Mouse (Mus musculus) liver, embryonic 14.5 days (tissue): ENCODE measurements at regions not wholly inside any gene's neighbourhood (a gene's known extent, or its start where the extent isn't known, plus 50 kb on each side); places are given as distances from the start of the nearest gene placed in this dataset.
A peak's percentile ranks its signal among the peaks of the same experiment; 100 is the strongest.
"Not testable (repeated sequence)": the region's sequence is repeated elsewhere in the genome, so short reads cannot be mapped to it uniquely, and the experiment has no call there.

Source experiments
- ATAC-seq: fragments of 200-750 bp; cut with Nextera tagmentation; 2 replicates; pipeline ENCODE4 v1.8.0; 2017; ENCODE audit warnings: moderate number of reproducible peaks, mild to moderate bottlenecking, moderate library complexity; ENCODE audit not compliant: insufficient read depth
- DNase-seq, 3 experiments: peaks; one replicate each; pipeline ENCODE4 v3.0.0-alpha.2; 2012 to 2013; ENCODE audit warnings: low read depth in 3 of 3, low spot score in 3 of 3
- H3K27ac ChIP-seq: fragments of 300-500 bp; sonication (generic); 2 replicates; pipeline ENCODE4 v1.5.1; 2014; ENCODE audit warnings: moderate library complexity, mild to moderate bottlenecking, control low read depth, inconsistent platforms
- H3K27me3 ChIP-seq: fragments of 300-500 bp; sonication (generic); 2 replicates; pipeline ENCODE4 v1.6.1; 2014; ENCODE audit warnings: mild to moderate bottlenecking, low read length, moderate library complexity; ENCODE audit not compliant: control insufficient read depth, insufficient read depth
- H3K36me3 ChIP-seq: fragments of 300-500 bp; sonication (generic); replicated peaks from 2 replicates; pipeline ENCODE4 v1.6.1; 2014; ENCODE audit warnings: low read depth; ENCODE audit not compliant: control insufficient read depth, insufficient read depth
- H3K4me1 ChIP-seq, 2 experiments: fragments of 200-500 bp in 1 of 2; fragments of 300-500 bp in 1 of 2; sonication (generic) in 1 of 2; replicated peaks; 2 replicates each; pipeline ENCODE4 v1.6.1; 2012 to 2014; ENCODE audit warnings: antibody characterized with exemption in 1 of 2, inconsistent platforms in 1 of 2, low read length in 1 of 2; ENCODE audit not compliant: control insufficient read depth in 2 of 2, insufficient read depth in 2 of 2
- H3K4me2 ChIP-seq: fragments of 300-500 bp; sonication (generic); 2 replicates; pipeline ENCODE4 v1.6.1; 2014; ENCODE audit warnings: low read depth, mild to moderate bottlenecking, control low read depth, moderate library complexity
- H3K4me3 ChIP-seq, 2 experiments: fragments of 200-500 bp in 1 of 2; fragments of 300-500 bp in 1 of 2; sonication (generic) in 1 of 2; 2 replicates each; pipeline ENCODE4 v1.5.1; 2012 to 2014; ENCODE audit warnings: low read depth in 2 of 2, low read length in 2 of 2, mild to moderate bottlenecking in 2 of 2, control low read depth in 1 of 2, inconsistent platforms in 1 of 2, moderate library complexity in 1 of 2; ENCODE audit not compliant: insufficient read depth in 1 of 2
- H3K9ac ChIP-seq: fragments of 300-500 bp; sonication (generic); replicated peaks from 2 replicates; pipeline ENCODE4 v1.6.1; 2014; ENCODE audit warnings: mild to moderate bottlenecking, control low read depth, moderate library complexity
- H3K9me3 ChIP-seq: fragments of 300-500 bp; sonication (generic); 2 replicates; pipeline ENCODE4 v1.6.1; 2016; ENCODE audit warnings: low read length, mixed read lengths; ENCODE audit not compliant: control insufficient read depth
- CTCF ChIP-seq: IDR thresholded peaks from 2 replicates; pipeline ENCODE4 v1.5.1; 2016; ENCODE audit warnings: antibody characterized with exemption, low read depth, control low read depth
- EP300 ChIP-seq: IDR thresholded peaks from 2 replicates; pipeline ENCODE4 v1.6.1; 2016; ENCODE audit warnings: antibody characterized with exemption, low read depth
- WGBS: fragments of 180-500 bp; shearing (Covaris S2); extraction: QIAGEN DNeasy Blood & Tissue Kit; methylation state at CpG from one replicate; pipeline ENCODE4 v1.1.7; 2014; ENCODE audit not compliant: insufficient replicate concordance; 5-methylcytosine and 5-hydroxymethylcytosine counted together

DNA sequence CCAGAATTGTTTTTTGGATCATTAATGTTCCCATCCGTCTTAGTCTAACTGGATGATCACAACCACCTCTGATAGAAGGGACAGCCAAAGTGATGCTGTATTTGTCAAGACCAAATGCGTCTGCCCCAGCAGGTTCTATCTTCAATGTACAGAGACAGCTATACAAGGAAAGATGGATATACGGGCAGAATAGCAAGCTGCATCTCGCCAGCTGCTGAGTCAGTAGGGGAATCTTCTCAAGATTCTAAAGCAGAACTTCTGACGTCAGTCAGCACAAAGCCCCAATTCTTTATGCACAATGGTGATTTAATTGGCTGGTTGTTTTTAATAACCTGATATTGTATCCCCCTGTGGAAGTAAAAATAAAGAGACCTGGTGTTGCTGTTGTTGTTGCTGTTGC lies 209.4 kb downstream of the Dhx15 start:
- no peak overlapping the region for H3K4me2 ChIP-seq
- TF ChIP-seq EP300 = no peak
- no peak for TF ChIP-seq CTCF
- no peaks in the 10 kb centered on the region for H3K27me3 ChIP-seq
- no peak for ATAC-seq
- H3K9ac ChIP-seq = no peak overlapping the region
- no peaks in the 10 kb centered on the region for H3K9me3 ChIP-seq
- WGBS = 58% methylated on average over 5 of the region's 5 CpGs
- no peaks in the 10 kb centered on the region for H3K4me1 ChIP-seq
- H3K27ac ChIP-seq = no peak overlapping the region
- no peaks in the 10 kb centered on the region for H3K36me3 ChIP-seq
- no peak overlapping the region for H3K4me3 ChIP-seq
- no peak for DNase-seq

DNA sequence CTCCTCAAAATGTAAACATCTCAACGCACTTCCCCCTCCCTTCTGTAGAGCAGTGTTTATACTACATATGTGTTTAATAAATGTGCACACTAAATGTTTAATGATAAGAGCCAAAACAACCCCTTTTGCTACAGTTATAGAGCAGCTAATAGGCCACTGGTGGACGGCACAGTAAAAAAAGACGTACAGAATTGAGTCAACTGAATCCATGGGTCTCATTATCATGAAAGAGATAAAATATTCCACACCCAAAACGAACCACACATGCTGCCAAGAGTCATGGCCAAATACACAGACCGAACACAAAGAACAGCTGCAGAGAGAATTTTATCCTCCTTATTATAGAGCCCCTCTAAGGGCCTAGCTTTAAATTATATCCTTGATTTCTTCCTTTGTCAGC lies 237.8 kb downstream of the Dhx15 start:
- no peaks in the 10 kb centered on the region for H3K36me3 ChIP-seq
- no peak for ATAC-seq
- H3K4me2 ChIP-seq = no peak overlapping the region
- no peak for DNase-seq
- no peaks in the 10 kb centered on the region for H3K4me1 ChIP-seq
- H3K27me3 ChIP-seq = no peaks in the 10 kb centered on the region
- 41% methylated on average over 5 of the region's 5 CpGs for WGBS
- H3K4me3 ChIP-seq = no peak overlapping the region
- H3K9ac ChIP-seq = no peak overlapping the region
- H3K27ac ChIP-seq = no peak overlapping the region
- TF ChIP-seq EP300 = no peak
- no peaks in the 10 kb centered on the region for H3K9me3 ChIP-seq

DNA sequence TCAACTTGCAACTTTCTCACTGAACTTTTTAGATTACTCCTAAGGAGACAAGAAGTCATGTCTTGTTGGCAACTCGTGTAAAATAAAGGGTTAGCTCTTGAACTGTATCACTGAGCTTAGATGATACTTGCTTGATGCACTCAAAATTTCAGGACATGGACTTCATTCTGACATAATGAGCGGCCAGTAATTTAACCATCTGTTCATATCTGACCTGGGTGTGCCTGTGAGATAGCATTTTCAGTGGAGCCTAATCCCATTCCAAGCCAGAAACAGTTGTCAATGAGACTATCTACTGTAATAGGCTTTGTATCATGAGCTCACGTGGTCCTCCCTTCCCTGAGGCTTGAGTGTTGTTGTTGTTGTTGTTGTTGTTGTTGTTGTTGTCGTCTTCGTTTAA lies 240.3 kb downstream of the Dhx15 start:
- TF ChIP-seq EP300 (no peak), CTCF (no peak)
- ATAC-seq = no peak
- no peaks in the 10 kb centered on the region for H3K36me3 ChIP-seq
- 49% methylated on average over 5 of the region's 5 CpGs for WGBS
- no peak overlapping the region for H3K27ac ChIP-seq
- no peak for DNase-seq
- H3K4me1 ChIP-seq = no peaks in the 10 kb centered on the region
- no peaks in the 10 kb centered on the region for H3K9me3 ChIP-seq
- no peak overlapping the region for H3K9ac ChIP-seq
- no peak overlapping the region for H3K4me2 ChIP-seq
- H3K27me3 ChIP-seq = no peaks in the 10 kb centered on the region
- no peak overlapping the region for H3K4me3 ChIP-seq

DNA sequence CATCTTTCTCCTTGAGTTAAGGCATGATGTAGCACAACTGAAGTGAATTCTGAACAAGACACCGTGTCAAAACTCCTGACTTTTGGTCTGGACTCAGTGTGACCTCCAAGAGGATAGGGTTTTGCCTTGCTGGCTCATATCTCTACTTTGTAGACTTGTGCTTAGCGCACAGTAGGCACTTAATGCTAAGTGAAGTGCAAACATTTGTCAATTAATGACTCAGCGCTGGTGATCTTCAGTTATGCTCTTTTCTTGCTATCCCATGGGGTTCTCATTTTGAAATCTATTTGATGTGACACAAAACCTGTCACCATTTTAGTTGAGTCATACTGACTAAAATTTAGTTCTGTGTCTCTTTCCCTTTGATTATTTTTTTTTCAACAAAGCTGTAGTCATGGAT lies 244.3 kb downstream of the Dhx15 start:
- WGBS = 77% methylated on average over 3 of the region's 3 CpGs
- DNase-seq (no peak), ATAC-seq (no peak)
- H3K4me3 ChIP-seq = no peak overlapping the region
- TF ChIP-seq EP300 = no peak
- TF ChIP-seq CTCF = no peak
- no peak overlapping the region for H3K27ac ChIP-seq
- no peaks in the 10 kb centered on the region for H3K27me3 ChIP-seq
- H3K36me3 ChIP-seq = no peaks in the 10 kb centered on the region
- H3K4me1 ChIP-seq = 0 out of 4 replicates have a peak, but pooled peaks cover 0 to 4% of the 10 kb centered on the region in 2 experiments
- H3K9ac ChIP-seq = no peak overlapping the region
- no peak overlapping the region for H3K4me2 ChIP-seq
- no peaks in the 10 kb centered on the region for H3K9me3 ChIP-seq

DNA sequence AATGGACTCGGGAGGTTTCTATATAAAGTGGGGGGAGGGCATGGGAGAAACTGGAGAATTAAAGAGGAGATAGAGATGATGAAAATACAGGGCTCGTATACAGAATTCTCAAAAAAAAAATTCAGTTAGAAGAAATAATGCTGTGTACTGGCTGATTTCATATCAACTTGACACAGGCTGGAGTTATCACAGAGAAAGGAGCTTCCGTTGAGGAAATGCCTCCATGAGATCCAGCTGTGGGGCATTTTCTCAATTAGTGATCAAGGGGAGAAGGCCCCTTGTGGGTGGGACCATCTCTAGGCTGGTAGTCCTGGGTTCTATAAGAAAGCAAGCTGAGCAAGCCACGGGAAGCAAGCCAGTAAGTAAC lies 248.4 kb downstream of the Dhx15 start:
- DNase-seq, H3K9ac ChIP-seq, H3K9me3 ChIP-seq, H3K27me3 ChIP-seq, H3K36me3 ChIP-seq, H3K4me3 ChIP-seq, H3K4me1 ChIP-seq, H3K27ac ChIP-seq: not testable (repeated sequence)
- TF ChIP-seq EP300 = peak; percentile 76
- ATAC-seq = peak; percentile 73
- H3K4me2 ChIP-seq = peak overlapping the region; percentile 36
- WGBS = 14% methylated on average over 4 of the region's 4 CpGs
